Mouse (Mus musculus): ENCODE measurements at regions not wholly inside any gene's neighbourhood (a gene's known extent, or its start where the extent isn't known, plus 50 kb on each side); places are given as distances from the start of the nearest gene placed in this dataset.

GRCm38 (mm10) chr13:44037774-44038294 lies 253.3 kb downstream of the Cd83 start:
- no peak for DNase-seq (ENCODE audit: low spot score in 2 of 2)

- no peak for DNase-seq (ENCODE audit: low spot score in 2 of 2)
These were observed 253.7 kb downstream of the Cd83 start for GRCm38 (mm10) chr13:44038322-44038721.

GRCm38 (mm10) chr13:44040640-44041039 lies 256.1 kb downstream of the Cd83 start:
- DNase-seq (ENCODE audit: low spot score in 2 of 2), result no peak

GRCm38 (mm10) chr13:44042730-44043493 lies 258.3 kb downstream of the Cd83 start:
- no peak for DNase-seq (ENCODE audit: low spot score in 2 of 2)

GRCm38 (mm10) chr13:44043494-44043885 lies 258.9 kb downstream of the Cd83 start:
- no peak for DNase-seq (ENCODE audit: low spot score in 2 of 2)

- DNase-seq (ENCODE audit: low spot score in 2 of 2), result no peak
These were observed 260.1 kb downstream of the Cd83 start for GRCm38 (mm10) chr13:44044546-44045216.

GRCm38 (mm10) chr13:44046436-44046835 lies 261.9 kb downstream of the Cd83 start:
- no peak for DNase-seq (ENCODE audit: low spot score in 2 of 2)

GRCm38 (mm10) chr13:44054157-44054556 lies 269.6 kb downstream of the Cd83 start:
- no peak for DNase-seq (ENCODE audit: low spot score in 2 of 2)

GRCm38 (mm10) chr13:44055573-44056491 lies 271.3 kb downstream of the Cd83 start:
- no peak for DNase-seq (ENCODE audit: low spot score in 2 of 2)

GRCm38 (mm10) chr13:44056716-44057115 lies 272.1 kb downstream of the Cd83 start:
- DNase-seq (ENCODE audit: low spot score in 2 of 2), result no peak

- DNase-seq (ENCODE audit: low spot score in 2 of 2), result no peak
These were observed 273.0 kb downstream of the Cd83 start for GRCm38 (mm10) chr13:44057542-44057941.

- no peak for DNase-seq (ENCODE audit: low spot score in 2 of 2)
These were observed 273.7 kb downstream of the Cd83 start for GRCm38 (mm10) chr13:44058277-44058676.

GRCm38 (mm10) chr13:44059436-44059835 lies 274.9 kb downstream of the Cd83 start:
- DNase-seq (ENCODE audit: low spot score in 2 of 2), result peak; percentile 31 to 37

- DNase-seq (ENCODE audit: low spot score in 2 of 2), result no peak
These were observed 276.7 kb downstream of the Cd83 start for GRCm38 (mm10) chr13:44061286-44061685.

- no peak for DNase-seq (ENCODE audit: low spot score in 2 of 2)
These were observed 277.2 kb downstream of the Cd83 start for GRCm38 (mm10) chr13:44061721-44062300.

- DNase-seq (ENCODE audit: low spot score in 2 of 2), result no peak
These were observed 278.7 kb downstream of the Cd83 start for GRCm38 (mm10) chr13:44063317-44063716.

- DNase-seq (ENCODE audit: low spot score in 2 of 2), result no peak
These were observed 279.5 kb downstream of the Cd83 start for GRCm38 (mm10) chr13:44064026-44064425.

- DNase-seq (ENCODE audit: low spot score in 2 of 2), result peak; percentile 56 to 64
These were observed 281.2 kb downstream of the Cd83 start for GRCm38 (mm10) chr13:44065741-44066185.

GRCm38 (mm10) chr13:44067244-44067643 lies 282.7 kb downstream of the Cd83 start:
- no peak for DNase-seq (ENCODE audit: low spot score in 2 of 2)

GRCm38 (mm10) chr13:44068951-44069350 lies 284.4 kb downstream of the Cd83 start:
- DNase-seq (ENCODE audit: low spot score in 2 of 2), result peak in 1 of 2 experiments; percentile 25

GRCm38 (mm10) chr13:44073122-44073521 lies 288.5 kb downstream of the Cd83 start:
- no peak for DNase-seq (ENCODE audit: low spot score in 2 of 2)
